Mouse (Mus musculus): ENCODE results near the gene Tlr2.
A peak's percentile ranks its signal among the peaks of the same experiment; 100 is the strongest.
"Not testable (repeated sequence)": the region's sequence is repeated elsewhere in the genome, so short reads cannot be mapped to it uniquely, and the experiment has no call there.

Tlr2 gene

GRCm38 (mm10) chr3:83841095-83841850 is at the start of gene Tlr2:
Gene Tlr2 (minus strand): TSS chr3:83841767.
- DNase-seq: peak; percentile 66 to 86

- no peak for DNase-seq
Observed at GRCm38 (mm10) chr3:83885163-83885562, 43.6 kb upstream of the Tlr2 start.

GRCm38 (mm10) chr3:83879261-83880050 is 37.9 kb upstream of the Tlr2 start:
- not testable (repeated sequence) for DNase-seq

- DNase-seq: no peak
Observed at GRCm38 (mm10) chr3:83878801-83879200, 37.2 kb upstream of the Tlr2 start.

- DNase-seq: no peak
Observed at GRCm38 (mm10) chr3:83876299-83876698, 34.7 kb upstream of the Tlr2 start.

GRCm38 (mm10) chr3:83875078-83875477 is 33.5 kb upstream of the Tlr2 start:
- DNase-seq: not testable (repeated sequence)

- DNase-seq: not testable (repeated sequence)
Observed at GRCm38 (mm10) chr3:83872853-83873252, 31.3 kb upstream of the Tlr2 start.

- DNase-seq: not testable (repeated sequence)
Observed at GRCm38 (mm10) chr3:83871962-83872361, 30.4 kb upstream of the Tlr2 start.

GRCm38 (mm10) chr3:83871559-83871958 is 30.0 kb upstream of the Tlr2 start:
- DNase-seq: not testable (repeated sequence)

- DNase-seq: no peak
Observed at GRCm38 (mm10) chr3:83869776-83870175, 28.2 kb upstream of the Tlr2 start.

- not testable (repeated sequence) for DNase-seq
Observed at GRCm38 (mm10) chr3:83867026-83867425, 25.5 kb upstream of the Tlr2 start.

- DNase-seq: no peak
Observed at GRCm38 (mm10) chr3:83865216-83865615, 23.6 kb upstream of the Tlr2 start.

GRCm38 (mm10) chr3:83864064-83864548 is 22.5 kb upstream of the Tlr2 start:
- no peak for DNase-seq

GRCm38 (mm10) chr3:83862956-83863355 is 21.4 kb upstream of the Tlr2 start:
- peak; percentile 65 to 66 for DNase-seq

GRCm38 (mm10) chr3:83859595-83859994 is 18.0 kb upstream of the Tlr2 start:
- no peak for DNase-seq

GRCm38 (mm10) chr3:83859071-83859470 is 17.5 kb upstream of the Tlr2 start:
- no peak for DNase-seq

- DNase-seq: no peak
Observed at GRCm38 (mm10) chr3:83857621-83858020, 16.1 kb upstream of the Tlr2 start.

GRCm38 (mm10) chr3:83855643-83856042 is 14.1 kb upstream of the Tlr2 start:
- DNase-seq: no peak

- no peak for DNase-seq
Observed at GRCm38 (mm10) chr3:83849341-83849740, 7.8 kb upstream of the Tlr2 start.

- no peak for DNase-seq
Observed at GRCm38 (mm10) chr3:83844766-83845520, 3.4 kb upstream of the Tlr2 start.

- no peak for DNase-seq
Observed at GRCm38 (mm10) chr3:83839477-83839876, 2.1 kb downstream of the Tlr2 start.

GRCm38 (mm10) chr3:83836685-83837084 is 4.9 kb downstream of the Tlr2 start:
- DNase-seq: no peak

- no peak for DNase-seq
Observed at GRCm38 (mm10) chr3:83828145-83828611, 13.4 kb downstream of the Tlr2 start.

Measured in kidney, postnatal 36 days (tissue).